Comparison of ENCODE assay signal across 8 mouse cellular contexts in genomic region chr4:48124416-48124772, GRCm38 (mm10). TPM values are rescaled to one million over a fixed set of nuclear protein-coding genes. Genes with fewer than 3 reads are reported as not detected.
DNase-seq lines count a peak whose midpoint lies in the region; ATAC-seq and TF ChIP-seq lines count a peak whose summit lies in the region.

No protein-coding gene starts in this region.

- no peak for TF ChIP-seq EP300 in MEL (IDR thresholded peaks at IDR 0.05; ENCODE audit: low read depth in 1 of 2, low read length in 2 of 2)

- peaks cover 0 to 11% of the 10 kb centered on the region in 2 experiments; a peak in 2 of 4 replicates for H3K36me3 ChIP-seq in MEL (ENCODE audit: control insufficient read depth in 1 of 2, insufficient read depth in 2 of 2, low read length in 2 of 2)
- H3K36me3 ChIP-seq in forebrain, embryonic 15.5 days, result no peaks in the 10 kb centered on the region
- H3K36me3 ChIP-seq in liver, adult 2 months (ENCODE audit: control insufficient read depth, insufficient read depth, low read length), result no peaks in the 10 kb centered on the region
- no peaks in the 10 kb centered on the region for H3K36me3 ChIP-seq in neural tube, embryonic 15.5 days

- peaks cover 6% of the 10 kb centered on the region for H3K79me2 ChIP-seq in MEL (ENCODE audit: control insufficient read depth, insufficient read depth, low read length, poor library complexity)
- H3K79me2 ChIP-seq in liver, adult 2 months (ENCODE audit: control insufficient read depth, insufficient read depth, low read length), result peaks cover 5% of the 10 kb centered on the region; the same call in 1 of the 2 replicates

- H3K9me3 ChIP-seq in MEL (replicated peaks; ENCODE audit: insufficient read depth, low read length), result no peaks in the 10 kb centered on the region
- H3K9me3 ChIP-seq in forebrain, embryonic 15.5 days, result no peaks in the 10 kb centered on the region
- no peaks in the 10 kb centered on the region for H3K9me3 ChIP-seq in neural tube, embryonic 15.5 days (replicated peaks)

- TF ChIP-seq RAD21 in MEL (IDR thresholded peaks at IDR 0.05; ENCODE audit: low read depth, low read length), result no peak

- H3K4me1 ChIP-seq in MEL (ENCODE audit: control insufficient read depth in 1 of 2, insufficient read depth in 2 of 2, low read length in 2 of 2), result peaks cover 0 to 6% of the 10 kb centered on the region in 2 experiments; a peak in 1 of 4 replicates
- H3K4me1 ChIP-seq in forebrain, embryonic 15.5 days, result no peaks in the 10 kb centered on the region
- H3K4me1 ChIP-seq in liver, adult 2 months (ENCODE audit: control insufficient read depth, insufficient read depth, low read length), result peaks cover 3% of the 10 kb centered on the region; the same call in 1 of the 2 replicates
- H3K4me1 ChIP-seq in neural tube, embryonic 15.5 days, result 0 out of 2 replicates have a peak, but pooled peaks cover 9% of the 10 kb centered on the region

- H3K27ac ChIP-seq in MEL (ENCODE audit: control insufficient read depth, low read depth, low read length), result no peak overlapping the region
- no peak overlapping the region for H3K27ac ChIP-seq in forebrain, embryonic 15.5 days (replicated peaks)
- no peak overlapping the region for H3K27ac ChIP-seq in liver, adult 2 months (replicated peaks; ENCODE audit: insufficient read depth, low read depth, low read length)
- H3K27ac ChIP-seq in neural tube, embryonic 15.5 days (replicated peaks), result no peak overlapping the region

- ATAC-seq in forebrain, embryonic 15.5 days (replicated peaks), result peak; percentile 84
- ATAC-seq in neural tube, embryonic 15.5 days (ENCODE audit: low FRiP score), result peak; percentile 83

- peak overlapping the region; percentile 58 for H3K9ac ChIP-seq in MEL (ENCODE audit: control insufficient read depth, low read depth, low read length, poor library complexity, severe bottlenecking)
- H3K9ac ChIP-seq in forebrain, embryonic 15.5 days (replicated peaks), result peak overlapping the region; percentile 74; the same call in 1 of the 2 replicates
- no peak overlapping the region for H3K9ac ChIP-seq in liver, adult 2 months (ENCODE audit: low read depth, low read length)
- H3K9ac ChIP-seq in neural tube, embryonic 15.5 days (replicated peaks), result peak overlapping the region; percentile 81

- DNase-seq in heart, adult 8-10 months (ENCODE audit: low spot score), result peak; percentile 29
- no peak for DNase-seq in heart, postnatal 4 days
- no peak for DNase-seq in MEL (ENCODE audit: low read depth, low spot score)
- DNase-seq in liver, adult 2 months (ENCODE audit: extremely low read depth, low read depth, low spot score), result no peak
- DNase-seq in adipocyte (ENCODE audit: low spot score), result no peak
- no peak for DNase-seq in embryo, embryonic 11 days

- H3K4me3 ChIP-seq in MEL (ENCODE audit: control insufficient read depth in 1 of 2, insufficient read depth in 1 of 2, low read depth in 2 of 2, low read length in 2 of 2), result peak overlapping the region; percentile 97
- peak overlapping the region; percentile 74 for H3K4me3 ChIP-seq in forebrain, embryonic 15.5 days
- H3K4me3 ChIP-seq in liver, adult 2 months (ENCODE audit: insufficient read depth, low read depth, low read length), result peak overlapping the region; percentile 86
- H3K4me3 ChIP-seq in neural tube, embryonic 15.5 days (replicated peaks), result peak overlapping the region; percentile 83

- H3K4me2 ChIP-seq in forebrain, embryonic 15.5 days (replicated peaks), result peak overlapping the region; percentile 69
- H3K4me2 ChIP-seq in neural tube, embryonic 15.5 days, result peak overlapping the region; percentile 83

- H3K27me3 ChIP-seq in MEL (ENCODE audit: control insufficient read depth in 1 of 2, insufficient read depth in 2 of 2, low read length in 2 of 2), result peaks cover 0 to 6% of the 10 kb centered on the region in 2 experiments; a peak in 2 of 4 replicates
- H3K27me3 ChIP-seq in forebrain, embryonic 15.5 days, result no peaks in the 10 kb centered on the region
- no peaks in the 10 kb centered on the region for H3K27me3 ChIP-seq in liver, adult 2 months (ENCODE audit: control insufficient read depth, insufficient read depth, low read length)
- no peaks in the 10 kb centered on the region for H3K27me3 ChIP-seq in neural tube, embryonic 15.5 days (replicated peaks)

- WGBS in forebrain, embryonic 15.5 days, result 5% methylated on average over 9 of the region's 9 CpGs
- 3% methylated on average over 9 of the region's 9 CpGs for WGBS in liver, adult 2 months
- 6% methylated on average over 9 of the region's 9 CpGs for WGBS in neural tube, embryonic 15.5 days

- no peak for TF ChIP-seq CTCF in MEL (IDR thresholded peaks at IDR 0.05 in 2 of 3, conservative IDR thresholded peaks at IDR 0.05 in 1 of 3; ENCODE audit: control insufficient read depth in 1 of 3, insufficient read depth in 1 of 3, low read depth in 2 of 3, low read length in 3 of 3, poor library complexity in 1 of 3, severe bottlenecking in 1 of 3)
- TF ChIP-seq CTCF in liver, adult 2 months (IDR thresholded peaks at IDR 0.05; ENCODE audit: low read depth, low read length), result no peak

- TF ChIP-seq POLR2A in MEL (IDR thresholded peaks at IDR 0.05; ENCODE audit: control insufficient read depth in 1 of 2, insufficient read depth in 1 of 2, low read depth in 1 of 2, low read length in 2 of 2, poor library complexity in 1 of 2), result no peak
- no peak for TF ChIP-seq POLR2A in liver, adult 2 months (IDR thresholded peaks at IDR 0.05; ENCODE audit: extremely low read depth, insufficient read depth, low read length)

TF ChIP-seq in MEL, 35 proteins besides CTCF, POLR2A, EP300 and RAD21:
- TF ChIP-seq MAZ (IDR thresholded peaks at IDR 0.05; ENCODE audit: low read depth, low read length) (no peak), MYB (IDR thresholded peaks at IDR 0.05; ENCODE audit: low read depth, low read length) (no peak), MXI1 (IDR thresholded peaks at IDR 0.05; ENCODE audit: low read depth, low read length) (no peak), RCOR1 (IDR thresholded peaks at IDR 0.05; ENCODE audit: low read depth, low read length) (no peak), SIN3A (IDR thresholded peaks at IDR 0.05; ENCODE audit: low read length) (no peak; the same call in 1 of the 2 replicates)

RNA-seq across cellular contexts. Expression of gene Stx17, which starts 0.3 kb away (rescaled TPM):
- total RNA-seq in heart, adult 8-10 months (2022), result 10 to 100 TPM; 21.9 to 32.9 (median 29.3) TPM
- total RNA-seq in heart, postnatal 4 days (2021), result 10 to 100 TPM; 22.2 to 24.2 TPM
- total RNA-seq in MEL (2012; rRNA removed), result 10.4 and 10.5 TPM in 2 replicates
- 10 to 100 TPM; 10.4 to 55.1 TPM for polyA plus RNA-seq in MEL (2012; ENCODE audit: insufficient read depth in 1 of 2, insufficient read length in 2 of 2, low read depth in 1 of 2, low replicate concordance in 2 of 2, missing spikeins in 1 of 2)
- 19.1 and 20.5 TPM in 2 replicates for polyA plus RNA-seq in forebrain, embryonic 15.5 days (2015; fragmentation: Nextera tagmentation; extraction: Ambion mirVana)
- 8.6 and 9.0 TPM in 2 replicates for total RNA-seq in liver, adult 2 months (2014; rRNA removed)
- polyA plus RNA-seq in liver, adult 2 months (2012; rRNA removed), result 4.6 and 5.2 TPM in 2 replicates
- 23.9 and 27.4 TPM in 2 replicates for polyA plus RNA-seq in neural tube, embryonic 15.5 days (2015; fragmentation: Nextera tagmentation; extraction: Ambion mirVana)
